Mouse (Mus musculus) mesoderm, embryonic 11.5 days (tissue): Measurements from ENCODE around the gene Caprin1.

Experiments
- DNase-seq: peaks from one replicate; pipeline ENCODE4 v3.0.0-alpha.2; 2012; ENCODE audit warnings: low read depth, low spot score

The Caprin1 gene

GRCm38 (mm10) chr2:103728027-103728540 lies 69.4 kb downstream of the Caprin1 start:
- no peak for DNase-seq

GRCm38 (mm10) chr2:103724521-103724920 lies 72.9 kb downstream of the Caprin1 start:
- DNase-seq = no peak

DNA sequence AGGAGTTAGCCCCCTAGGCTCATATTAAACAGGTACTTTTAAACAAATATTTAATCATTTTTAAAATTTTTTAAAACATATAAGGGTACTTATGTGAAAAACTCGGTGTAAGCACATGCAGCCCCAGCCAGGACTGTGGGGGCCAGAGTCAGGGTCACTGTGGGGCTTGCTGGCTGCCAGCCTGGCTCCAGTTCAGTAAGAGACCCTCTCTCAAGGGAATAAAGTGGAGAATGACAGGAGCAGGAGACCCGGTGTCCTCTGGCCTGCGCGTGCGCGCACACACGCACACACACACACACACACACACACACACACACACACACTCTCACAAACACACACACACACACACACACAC lies 78.2 kb downstream of the Caprin1 start:
- DNase-seq = no peak

DNA sequence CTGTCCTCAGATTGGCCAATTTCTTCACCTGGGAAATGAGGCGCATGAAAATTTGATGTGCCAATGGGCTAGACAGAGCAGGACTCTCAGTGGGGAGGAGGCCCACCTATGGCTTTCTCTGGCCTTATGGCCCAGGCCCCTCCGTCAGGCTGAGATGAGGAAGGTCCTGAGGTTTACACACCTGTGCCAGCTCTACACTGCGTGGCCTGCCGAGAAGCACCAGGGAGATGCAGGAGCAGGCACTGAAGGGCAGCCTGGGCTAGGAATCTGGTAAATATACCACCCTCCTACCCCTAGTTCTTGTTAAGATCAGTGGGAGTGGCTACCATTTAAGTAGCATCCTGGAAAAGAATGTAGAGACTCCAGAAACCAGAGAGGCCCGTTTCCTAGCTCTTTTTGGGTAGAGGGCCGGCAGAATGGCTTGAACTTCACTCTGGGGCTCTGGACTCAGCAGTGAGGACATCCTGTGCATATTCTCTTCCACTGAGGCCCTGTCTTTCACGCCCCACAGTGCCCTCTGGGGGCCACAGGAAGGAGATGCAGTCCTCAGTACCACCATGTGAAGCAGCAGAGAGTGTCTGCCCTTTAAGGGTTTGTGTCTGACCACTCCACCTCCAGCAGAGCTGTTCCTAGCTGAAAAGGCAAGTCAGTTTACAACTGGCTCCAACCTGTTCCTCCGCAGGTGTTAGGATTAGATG lies 78.7 kb downstream of the Caprin1 start:
- peak; percentile 81 for DNase-seq

- DNase-seq = no peak
Observed at GRCm38 (mm10) chr2:103714412-103714811, 83.0 kb downstream of the Caprin1 start.

- no peak for DNase-seq
Observed at GRCm38 (mm10) chr2:103713831-103714230, 83.6 kb downstream of the Caprin1 start.
